Mouse (Mus musculus) subcutaneous adipose tissue, adult 2 months (tissue): ENCODE results near the gene Cdhr4. TPM values are rescaled to one million over a fixed set of nuclear protein-coding genes. Genes with fewer than 3 reads are reported as not detected.

Experiments
- polyA plus RNA-seq: library from polyadenylated mRNA; depleted of rRNA; stranded (reverse); fragments of >200 nt; gene quantifications from 2 replicates; pipeline ENCODE4 v1.2.3, GENCODE M21; 2012; ENCODE audit warnings: low replicate concordance; rRNA removed

Gene Cdhr4
- polyA plus RNA-seq = 4.5 and 5.0 TPM in 2 replicates

GRCm38 (mm10) chr9:107992197-107992596 lies at the start of gene Cdhr4:
TSS of gene Cdhr4 (plus strand) at chr9:107992497.

DNA sequence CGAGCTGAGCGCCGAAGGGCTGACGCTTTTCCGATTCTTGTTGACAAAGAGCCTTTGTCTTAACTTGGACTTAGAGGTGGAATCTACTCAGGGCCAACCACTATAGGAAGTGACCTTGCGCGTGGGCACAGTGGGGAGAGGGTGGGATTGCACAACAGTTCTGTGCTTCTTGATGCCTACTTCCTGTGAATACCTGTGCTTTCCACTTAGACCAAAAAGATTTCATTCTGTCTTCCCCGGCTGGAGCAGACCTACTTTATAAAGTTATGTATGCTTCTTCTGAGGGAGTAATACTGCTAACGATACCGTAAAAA lies 42.4 kb upstream of the Cdhr4 start, which contains the start of gene Traip:
Gene Traip (plus strand): TSS at position 215 of the 314 bp plus-strand sequence.

DNA sequence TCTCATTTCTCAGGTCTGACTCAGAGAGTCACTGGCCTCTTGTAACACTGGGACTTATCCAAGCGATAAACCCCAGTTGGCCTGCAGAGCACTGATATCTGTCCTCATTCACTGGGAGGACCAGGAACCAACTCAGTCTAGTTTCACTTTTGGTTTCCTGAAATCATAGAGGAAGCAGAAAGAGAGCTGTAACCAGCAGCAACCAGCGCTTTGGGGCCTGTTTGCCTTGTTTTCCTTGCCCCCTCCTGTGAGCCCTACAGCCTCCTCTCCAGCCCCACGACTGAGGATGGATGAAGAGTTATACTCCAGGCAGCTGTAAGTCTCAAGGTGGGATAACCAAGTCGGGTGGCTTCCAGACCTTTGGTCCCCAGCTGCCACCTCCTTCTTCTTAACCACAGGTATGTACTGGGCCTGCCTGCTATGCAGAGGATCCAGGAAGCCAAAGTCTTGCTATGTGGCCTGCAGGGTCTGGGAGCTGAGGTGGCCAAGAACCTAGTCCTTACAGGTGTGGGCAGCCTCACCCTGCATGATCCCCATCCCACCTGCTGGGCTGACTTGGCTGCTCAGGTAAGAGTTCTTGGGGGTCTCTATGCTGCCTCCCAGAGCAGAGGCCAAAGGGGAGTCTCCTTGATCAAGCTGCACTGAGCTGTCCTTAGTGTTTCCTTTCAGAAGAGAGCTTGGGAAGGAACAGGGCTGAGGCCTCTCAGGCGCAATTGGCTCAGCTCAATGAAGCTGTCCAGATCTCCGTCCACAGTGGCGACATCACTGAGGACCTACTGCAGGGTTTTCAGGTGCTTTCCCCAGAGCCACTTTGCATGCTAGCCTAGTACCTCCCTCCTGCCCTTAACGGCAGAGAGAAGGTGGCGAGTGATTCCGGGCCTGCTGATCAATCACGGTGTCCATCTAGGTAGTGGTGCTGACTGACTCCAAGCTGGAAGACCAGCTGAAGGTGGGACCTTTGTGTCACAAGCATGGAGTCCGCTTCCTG lies 16.6 kb upstream of the Cdhr4 start, which contains the start of gene Uba7:
Gene Uba7 (plus strand): TSS at position 107 of the 988 bp plus-strand sequence.

GRCm38 (mm10) chr9:107982681-107983346 lies 9.5 kb upstream of the Cdhr4 start, which contains the start of gene Gm20661:
TSS of gene Gm20661 (plus strand) at chr9:107983058.

GRCm38 (mm10) chr9:107985131-107986119 lies 6.9 kb upstream of the Cdhr4 start, which contains the start of gene Inka1:
TSS of gene Inka1 (minus strand) at chr9:107985879.

GRCm38 (mm10) chr9:107996049-107996448 lies 3.8 kb downstream of the Cdhr4 start, which contains the start of gene Gm20662:
TSS of gene Gm20662 (plus strand) at chr9:107996349.

DNA sequence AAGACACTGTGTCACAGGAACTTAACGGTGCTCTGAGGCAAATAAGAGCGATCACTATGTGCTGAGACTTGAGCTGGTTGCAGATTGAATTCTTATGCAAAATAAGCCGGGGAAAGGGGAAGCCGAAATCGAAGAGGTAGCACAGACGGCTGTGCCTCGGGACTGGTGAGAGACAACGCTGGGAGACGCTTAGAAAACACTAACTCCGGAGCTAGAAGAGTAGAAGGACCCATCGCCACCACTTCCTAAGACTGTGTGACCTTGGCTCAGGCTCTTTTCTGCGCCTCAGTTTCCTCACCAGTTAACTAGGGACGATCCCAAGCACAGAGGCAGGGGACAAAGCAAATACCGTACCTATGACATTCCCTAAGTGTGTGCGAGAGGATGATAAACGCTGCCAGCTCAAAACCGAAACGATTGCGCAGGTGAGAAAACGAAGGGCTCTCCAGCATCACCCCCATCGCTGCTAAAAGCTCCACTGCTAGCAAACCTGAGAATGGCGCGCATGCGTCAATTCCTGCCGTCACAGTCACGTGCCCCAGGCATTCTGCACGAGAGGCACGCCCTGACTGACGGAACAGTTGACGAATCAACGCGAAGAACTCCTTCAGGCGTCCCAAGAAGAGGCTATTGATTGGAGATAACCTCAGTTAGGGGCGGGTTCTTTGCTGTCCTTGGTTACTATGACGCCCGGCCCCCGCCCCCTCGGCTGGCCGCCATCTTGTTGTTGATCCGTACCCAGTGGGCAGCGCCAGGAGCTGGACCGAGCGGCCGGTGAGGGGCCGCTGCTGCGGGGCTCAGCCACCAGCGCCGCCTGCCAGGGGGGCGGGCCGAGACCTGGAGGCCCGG lies 9.8 kb downstream of the Cdhr4 start, which contains the start of gene Ip6k1:
Gene Ip6k1 (plus strand): TSS at position 580 of the 849 bp plus-strand sequence.

DNA sequence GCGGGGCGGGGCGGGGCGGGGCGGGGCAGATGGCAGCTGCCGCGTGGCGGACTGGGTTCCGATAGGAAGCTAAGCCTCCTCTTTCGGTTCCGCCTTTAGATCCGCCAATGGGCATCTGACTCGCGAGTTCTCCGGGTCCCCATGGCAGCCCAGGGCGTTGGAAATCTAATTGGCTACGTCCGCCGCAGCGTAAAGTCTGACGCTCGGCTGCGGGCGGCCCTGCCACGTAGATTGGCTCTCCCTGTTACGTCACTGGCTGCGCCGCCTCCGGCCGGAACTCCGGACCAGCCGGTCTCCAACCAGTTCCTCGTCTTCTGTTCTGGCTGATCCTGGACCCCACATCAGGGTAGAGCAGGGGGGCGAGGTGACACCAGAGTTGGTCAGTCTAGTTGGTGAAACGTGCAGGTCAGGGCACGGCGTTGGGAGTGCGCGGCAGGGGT lies 56.7 kb downstream of the Cdhr4 start, which contains the start of gene Gmppb:
Gene Gmppb (plus strand): TSS at position 227 of the 440 bp plus-strand sequence.

Other genes with a start within 250 kb of the Cdhr4 start
- gene Rbm5, start 221.5 kb upstream of the Cdhr4 start, polyA plus RNA-seq = 75.4 and 106 TPM in 2 replicates
- 18.7 and 23.9 TPM in 2 replicates for gene Rbm6, start 119.3 kb upstream of the Cdhr4 start, polyA plus RNA-seq
- 30.6 and 32.7 TPM in 2 replicates for gene Mon1a, start 104.3 kb upstream of the Cdhr4 start, polyA plus RNA-seq
- 57.1 and 88.7 TPM in 2 replicates for gene Mst1r, start 85.6 kb upstream of the Cdhr4 start, polyA plus RNA-seq
- not detected in 2 replicates for gene Actl11, start 64.0 kb upstream of the Cdhr4 start, polyA plus RNA-seq
- 0.09 and 0.46 TPM in 2 replicates for gene Camkv, start 56.8 kb upstream of the Cdhr4 start, polyA plus RNA-seq
- 0.72 and 3.4 TPM in 2 replicates for gene Traip, start 42.4 kb upstream of the Cdhr4 start, polyA plus RNA-seq
- 105 and 115 TPM in 2 replicates for gene Uba7, start 17.0 kb upstream of the Cdhr4 start, polyA plus RNA-seq
- gene Gm20661, start 9.4 kb upstream of the Cdhr4 start, polyA plus RNA-seq = 0.62 and 0.89 TPM in 2 replicates
- 26.8 and 39.6 TPM in 2 replicates for gene Inka1, start 6.6 kb upstream of the Cdhr4 start, polyA plus RNA-seq
- gene Gm20662, start 3.9 kb downstream of the Cdhr4 start, polyA plus RNA-seq = 1.8 and 3.5 TPM in 2 replicates
- gene Ip6k1, start 10.0 kb downstream of the Cdhr4 start, polyA plus RNA-seq = 90.9 and 136 TPM in 2 replicates
- gene Gmppb, start 56.7 kb downstream of the Cdhr4 start, polyA plus RNA-seq = 19.6 and 29.3 TPM in 2 replicates
- gene Amigo3, start 60.7 kb downstream of the Cdhr4 start, polyA plus RNA-seq = 2.5 and 4.7 TPM in 2 replicates
- gene Mst1, start 87.9 kb downstream of the Cdhr4 start, polyA plus RNA-seq = 0.21 and 0.37 TPM in 2 replicates
- gene Rnf123, start 90.8 kb downstream of the Cdhr4 start, polyA plus RNA-seq = 81.1 and 94.8 TPM in 2 replicates
- gene Apeh, start 102.1 kb downstream of the Cdhr4 start, polyA plus RNA-seq = 101 and 116 TPM in 2 replicates
- 0.29 and 1.1 TPM in 2 replicates for gene Bsn, start 197.9 kb downstream of the Cdhr4 start, polyA plus RNA-seq